Mouse (Mus musculus) olfactory bulb, adult 2 months (tissue): ENCODE measurements around the gene Arcn1. TPM values are rescaled to one million over a fixed set of nuclear protein-coding genes. Genes with fewer than 3 reads are reported as not detected.

Experiments used
- H3K27ac ChIP-seq: fragments of 200-500 bp; 2 replicates; pipeline ENCODE4 v1.5.1; 2012; ENCODE audit warnings: low read depth, low read length; ENCODE audit not compliant: insufficient read depth
- H3K4me1 ChIP-seq: fragments of 200-500 bp; 2 replicates; pipeline ENCODE4 v1.6.1; 2012; ENCODE audit warnings: low read length; ENCODE audit not compliant: control insufficient read depth, insufficient read depth
- H3K4me3 ChIP-seq: fragments of 200-500 bp; 2 replicates; pipeline ENCODE4 v1.5.1; 2012; ENCODE audit warnings: mild to moderate bottlenecking, low read depth, low read length, moderate library complexity; ENCODE audit not compliant: insufficient read depth
- CTCF ChIP-seq: fragments of 200-500 bp; IDR thresholded peaks from 2 replicates; pipeline ENCODE4 v1.5.1; 2012; ENCODE audit warnings: low read depth, mild to moderate bottlenecking, low read length, moderate library complexity; ENCODE audit not compliant: insufficient read depth
- POLR2A ChIP-seq: fragments of 200-500 bp; IDR thresholded peaks from 2 replicates; pipeline ENCODE4 v1.6.1; 2012; ENCODE audit warnings: mild to moderate bottlenecking, low read depth, low read length, moderate library complexity; ENCODE audit not compliant: insufficient read depth
- WGBS: fragments of 180-500 bp; shearing (Covaris S2); methylation state at CpG from one replicate; pipeline ENCODE4 v1.1.7; 2018; 5-methylcytosine and 5-hydroxymethylcytosine counted together
- polyA plus RNA-seq: library from polyadenylated mRNA; stranded (reverse); fragments of >200 nt; gene quantifications from 2 replicates; pipeline ENCODE4 v1.2.4, GENCODE M21; 2012; ENCODE audit warnings: low replicate concordance; ENCODE audit not compliant: missing spikeins, insufficient read depth, insufficient read length

Arcn1 gene
- polyA plus RNA-seq, 1 experiment: 192 TPM

DNA sequence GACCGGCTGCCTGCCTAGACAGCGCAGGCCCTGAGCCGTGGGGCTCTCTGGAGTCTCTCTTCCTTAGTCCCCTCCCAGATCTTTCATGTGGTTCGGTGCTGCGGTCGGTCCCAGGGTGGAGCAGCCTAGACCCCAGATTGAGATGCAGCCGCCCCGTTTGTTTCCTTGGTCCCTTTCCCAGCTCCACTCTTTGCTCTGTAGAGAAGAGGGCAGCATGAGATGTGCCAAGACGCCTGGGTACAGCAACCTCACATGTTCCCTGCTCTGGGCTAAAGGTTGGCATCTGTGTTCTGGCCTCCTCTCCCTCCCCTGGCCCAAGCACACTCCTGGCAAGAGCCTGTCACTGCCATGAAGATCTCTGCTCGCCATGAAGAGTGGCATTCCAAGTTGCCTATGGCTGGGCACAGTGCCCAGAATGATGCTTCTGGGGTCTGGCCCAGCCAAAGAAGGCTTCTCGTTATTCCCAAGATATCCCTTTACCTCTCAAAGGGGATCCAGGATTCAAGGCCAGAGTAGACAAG lies 44.1 kb downstream of the Arcn1 start:
- 53% methylated on average over 11 of the region's 11 CpGs for WGBS
- TF ChIP-seq POLR2A: no peak
- no peak for TF ChIP-seq CTCF

DNA sequence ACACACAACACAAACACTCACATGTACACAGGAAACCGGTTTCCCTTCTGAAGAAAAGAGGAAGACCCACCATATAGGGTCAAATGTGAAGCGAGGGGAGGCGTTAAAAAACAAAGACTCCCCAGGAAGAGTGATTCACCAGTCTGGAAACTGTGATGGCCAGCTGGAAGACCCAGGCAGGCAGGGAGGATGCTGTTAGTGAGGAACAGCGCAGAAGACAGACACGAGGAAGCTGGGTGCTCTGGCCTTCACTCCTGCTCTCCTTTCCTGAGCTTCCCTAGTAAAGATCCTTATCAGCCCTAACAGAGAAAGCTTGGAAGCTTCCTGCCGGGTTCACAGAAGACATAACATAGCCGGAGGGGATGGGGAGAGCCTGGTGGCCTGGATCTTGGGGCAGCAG lies 44.6 kb downstream of the Arcn1 start:
- Histone ChIP-seq H3K4me3 (no peak overlapping the region), H3K4me1 (peaks cover 61% of the 10 kb centered on the region), H3K27ac (peak overlapping the region; percentile 47)
- WGBS: 26% methylated on average over 7 of the region's 7 CpGs
- no peak for TF ChIP-seq POLR2A
- TF ChIP-seq CTCF: no peak

More for the DNA sequence above, 44.1 kb downstream of the Arcn1 start:
- H3K4me1 ChIP-seq: peaks cover 57% of the 10 kb centered on the region
- no peak overlapping the region for H3K4me3 ChIP-seq
- H3K27ac ChIP-seq: peak overlapping the region; percentile 47

DNA sequence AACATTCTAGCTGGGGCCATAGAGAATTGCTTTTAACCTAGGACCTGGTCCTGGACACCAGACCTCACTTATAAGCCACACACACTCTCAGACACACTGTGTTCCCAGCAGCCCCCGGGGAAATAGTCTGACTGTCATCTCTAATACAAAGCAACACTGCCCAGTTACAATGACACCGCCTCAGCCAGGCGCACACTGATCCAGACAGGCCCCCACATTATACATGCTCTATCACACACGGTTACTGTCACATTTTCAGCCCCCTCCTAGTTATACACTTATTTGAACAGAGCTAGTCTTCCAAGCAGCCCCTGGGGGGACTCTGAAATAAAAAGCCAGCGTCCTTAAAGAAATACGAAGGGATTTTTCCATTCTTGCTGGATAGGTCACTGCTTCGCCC lies 45.1 kb downstream of the Arcn1 start:
- Histone ChIP-seq H3K4me1 (peaks cover 63% of the 10 kb centered on the region), H3K4me3 (no peak overlapping the region), H3K27ac (peak overlapping the region; percentile 47)
- TF ChIP-seq POLR2A (no peak), CTCF (no peak)
- WGBS: 55% methylated on average over 7 of the region's 7 CpGs

DNA sequence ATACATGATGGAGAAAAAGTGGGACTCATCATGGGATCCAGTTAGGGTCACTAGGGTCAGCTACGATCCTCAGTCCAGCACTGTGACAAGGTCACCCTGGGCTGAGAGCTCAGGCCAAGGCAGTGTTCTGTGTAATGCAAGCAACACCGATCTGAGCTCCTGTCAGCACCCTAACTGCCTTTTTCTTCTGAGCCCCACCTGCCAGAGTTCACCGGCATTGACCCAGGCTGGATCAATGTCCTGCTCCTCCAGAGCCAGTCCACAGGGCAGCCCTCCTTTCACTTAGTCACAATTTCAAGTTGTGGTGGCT lies 45.8 kb downstream of the Arcn1 start:
- TF ChIP-seq CTCF (no peak), POLR2A (no peak)
- Histone ChIP-seq H3K4me3 (peak overlapping the region; percentile 81; the same call in 1 of the 2 replicates), H3K27ac (peak overlapping the region; percentile 10; the same call in 1 of the 2 replicates), H3K4me1 (peaks cover 67% of the 10 kb centered on the region)
- whole genome bisulfite sequencing: 84% methylated on average over 3 of the region's 3 CpGs

DNA sequence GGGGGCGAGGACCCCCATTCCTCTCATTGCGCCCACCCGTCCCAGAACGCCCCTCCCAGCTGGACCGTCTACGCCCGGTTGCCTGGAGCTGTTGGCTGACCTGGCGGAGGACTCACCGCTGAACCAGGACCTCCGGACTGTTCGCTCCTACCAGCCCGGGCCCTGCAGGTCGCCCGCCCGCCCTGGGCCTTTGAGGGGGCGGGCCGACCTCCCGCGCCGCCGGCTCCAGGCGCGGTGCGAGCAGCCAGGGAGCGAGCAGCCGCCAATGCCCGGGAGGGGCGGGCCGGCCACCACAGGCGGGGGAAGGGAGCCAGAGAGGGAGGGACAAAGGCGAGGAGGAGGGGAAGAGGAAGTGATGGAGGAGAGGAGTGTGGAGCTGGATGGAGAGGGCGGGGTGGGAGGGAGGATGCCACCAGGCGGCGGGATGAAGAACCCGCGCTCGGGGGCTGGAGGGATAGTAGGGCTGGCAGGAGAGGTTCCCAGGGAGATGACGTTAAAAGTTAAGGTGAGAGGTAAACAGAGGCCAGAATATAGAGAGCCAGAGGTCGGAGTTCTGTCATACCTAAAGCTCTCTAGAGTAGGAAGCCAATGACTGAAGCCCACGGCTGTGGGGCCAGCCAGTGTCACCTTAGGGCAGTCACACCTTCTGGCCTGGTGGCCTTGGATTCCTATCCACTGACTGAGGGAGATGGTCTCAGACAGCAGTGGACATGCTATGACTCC lies 46.3 kb downstream of the Arcn1 start:
- TF ChIP-seq POLR2A: no peak; the same call in 1 of the 2 replicates
- no peak for TF ChIP-seq CTCF
- WGBS: 2% methylated on average over 40 of the region's 40 CpGs
- H3K4me3 ChIP-seq: peak overlapping the region; percentile 81
- H3K27ac ChIP-seq: peak overlapping the region; percentile 85
- H3K4me1 ChIP-seq: peaks cover 65% of the 10 kb centered on the region

DNA sequence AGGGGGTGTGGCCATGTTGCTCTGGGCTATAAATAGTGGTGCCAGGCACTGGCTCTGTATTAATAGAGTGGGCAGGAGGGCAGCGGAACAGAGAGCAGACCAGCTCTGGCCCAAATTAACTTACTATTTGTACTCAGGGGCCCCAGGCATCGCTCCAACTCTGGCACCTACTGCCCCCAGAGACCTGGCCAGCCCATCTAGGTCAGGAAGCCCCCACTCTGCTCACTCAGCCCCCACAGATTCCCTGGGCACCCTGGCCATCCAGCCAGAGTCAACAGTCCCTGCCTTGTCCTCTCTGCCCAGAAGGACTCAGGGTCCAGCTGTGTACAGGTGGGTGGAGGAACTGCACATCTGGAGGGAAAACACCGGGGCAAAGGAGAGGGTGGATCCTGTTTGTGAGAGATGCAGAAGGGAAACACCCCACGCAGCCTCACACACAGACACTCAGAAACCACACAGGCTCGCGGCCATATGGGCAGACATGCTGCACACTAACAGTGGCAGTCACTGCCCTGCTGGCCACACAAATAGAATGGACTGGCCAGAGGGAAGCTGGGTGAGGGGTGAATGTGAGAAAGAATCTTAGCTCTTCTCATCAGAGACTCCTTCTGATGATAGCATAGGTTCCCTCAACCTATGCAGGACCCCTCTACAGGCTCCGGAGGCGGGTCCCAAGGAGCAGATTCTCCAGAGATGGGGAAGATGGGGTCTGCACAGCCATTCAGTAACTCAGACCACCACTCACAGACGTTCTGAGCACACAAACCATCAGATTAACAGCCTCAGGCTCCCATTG lies 47.1 kb downstream of the Arcn1 start:
- peaks cover 66% of the 10 kb centered on the region for H3K4me1 ChIP-seq
- peak overlapping the region; percentile 81 for H3K4me3 ChIP-seq
- peak overlapping the region; percentile 85 for H3K27ac ChIP-seq
- WGBS: 5% methylated on average over 9 of the region's 9 CpGs
- no peak for TF ChIP-seq CTCF
- no peak for TF ChIP-seq POLR2A

DNA sequence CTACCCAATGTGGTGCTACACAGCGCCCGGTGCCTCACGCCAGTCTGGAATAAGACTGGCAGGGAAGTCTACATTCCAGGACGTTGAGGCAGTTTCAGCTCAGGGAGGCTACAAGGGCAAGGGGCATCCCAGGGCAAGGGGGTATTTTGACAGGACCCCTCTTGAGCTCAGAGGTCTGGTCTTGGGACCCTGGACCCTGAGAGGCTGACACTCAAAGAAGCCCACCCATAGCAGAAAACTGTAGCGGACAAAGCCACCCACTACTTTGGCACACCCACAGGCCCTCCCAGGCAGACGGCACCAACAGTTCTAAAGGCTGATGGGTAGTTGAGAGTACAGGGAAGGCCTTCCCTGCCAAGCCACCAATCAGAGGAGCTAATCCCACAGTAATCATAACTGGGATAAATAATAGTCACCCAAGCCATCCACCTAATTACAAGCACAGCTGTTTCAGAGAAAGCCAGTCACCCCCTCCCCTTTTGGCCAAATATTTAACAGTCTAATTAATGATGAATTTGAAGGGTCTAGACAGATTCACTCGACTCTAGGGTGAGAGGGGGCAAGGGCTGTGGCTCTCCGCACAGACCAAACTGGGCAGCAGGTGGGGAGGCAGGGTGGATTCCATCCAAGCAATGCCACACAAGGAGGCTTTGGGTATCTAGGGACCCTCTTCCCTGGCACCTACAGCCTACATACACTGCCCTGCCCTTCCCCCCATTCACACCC lies 47.9 kb downstream of the Arcn1 start:
- Histone ChIP-seq H3K27ac (peak overlapping the region; percentile 85), H3K4me3 (peak overlapping the region; percentile 81), H3K4me1 (peaks cover 70% of the 10 kb centered on the region)
- 27% methylated on average over 8 of the region's 8 CpGs for WGBS
- no peak for TF ChIP-seq CTCF

DNA sequence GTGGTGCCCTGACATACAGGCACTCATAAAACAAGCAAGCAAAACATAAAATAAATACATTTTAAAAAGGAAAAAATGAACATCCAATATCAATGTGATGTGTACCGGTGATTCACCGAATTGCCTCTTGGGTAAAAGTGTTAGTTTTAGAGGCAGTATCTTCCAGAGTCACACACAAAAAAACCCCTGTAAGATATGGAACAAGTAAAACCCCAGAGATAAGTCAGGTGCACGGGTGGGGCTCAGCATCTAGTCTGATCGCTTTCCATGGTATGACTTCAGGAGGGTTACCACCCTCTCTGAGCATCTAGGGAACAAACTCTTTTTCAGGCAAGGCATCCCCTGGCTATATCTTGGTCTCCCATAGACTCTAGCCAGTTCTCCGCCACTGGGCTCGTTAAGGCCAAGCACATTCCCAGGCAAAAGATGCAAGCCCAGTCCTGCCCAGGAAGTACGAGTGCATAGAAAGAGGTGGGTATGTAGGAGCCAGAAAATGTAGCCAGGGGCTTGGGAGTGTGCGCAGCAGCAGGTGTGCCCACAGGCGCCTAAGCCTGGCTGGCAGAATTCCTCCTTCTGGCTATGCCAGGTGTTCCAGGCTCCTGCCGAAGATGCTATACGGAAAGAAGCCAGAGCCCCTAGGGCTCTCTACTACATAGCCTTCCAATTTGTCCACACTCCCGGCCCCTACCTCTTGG lies 48.6 kb downstream of the Arcn1 start:
- H3K4me1 ChIP-seq: peaks cover 70% of the 10 kb centered on the region
- H3K4me3 ChIP-seq: peak overlapping the region; percentile 81
- 44% methylated on average over 12 of the region's 12 CpGs for WGBS
- peak overlapping the region; percentile 85 for H3K27ac ChIP-seq
- TF ChIP-seq CTCF (no peak), POLR2A (no peak)
